Mouse (Mus musculus) liver, postnatal 0 days (tissue): ENCODE measurements around the gene Ppp1r9a.

Source experiments
- CTCF ChIP-seq: sonication (generic); IDR thresholded peaks from 2 replicates; pipeline ENCODE4 v1.5.1; 2016; ENCODE audit warnings: antibody characterized with exemption, low read depth
- EP300 ChIP-seq: IDR thresholded peaks from 2 replicates; pipeline ENCODE4 v1.6.1; 2016; ENCODE audit warnings: antibody characterized with exemption, low read depth, mild to moderate bottlenecking

DNA sequence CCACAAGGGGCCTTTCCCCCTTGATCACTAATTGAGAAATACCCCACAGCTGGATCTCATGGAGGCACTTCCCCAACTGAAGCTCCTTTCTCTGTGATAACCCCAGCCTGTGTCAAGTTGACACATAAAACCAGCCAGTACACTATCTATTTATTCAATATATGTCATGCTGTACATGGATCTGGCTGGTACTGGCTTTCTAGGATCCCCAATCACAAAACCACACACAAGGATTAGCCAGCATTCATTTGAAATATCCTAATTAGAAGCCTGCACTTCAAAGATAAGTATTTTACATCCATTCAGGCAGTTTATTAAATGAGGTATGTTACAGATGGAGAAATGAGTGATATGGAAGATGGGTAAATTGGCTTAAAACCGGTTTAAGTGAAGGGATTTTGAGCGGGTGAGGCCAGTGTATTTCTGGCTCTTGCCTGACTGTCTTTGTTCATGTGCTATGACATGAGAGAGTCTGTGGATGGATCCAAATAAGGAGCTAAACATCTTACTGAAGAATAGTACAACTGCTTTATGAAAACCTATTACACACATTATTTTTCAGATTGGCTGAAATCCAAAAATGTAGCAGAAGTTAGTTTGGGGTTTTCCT is 135.5 kb downstream of the Ppp1r9a start:
- TF ChIP-seq CTCF (no peak), EP300 (no peak)
